Mouse (Mus musculus) kidney, postnatal 10 days (tissue): ENCODE data around the gene Ccdc146.

Experiments
- DNase-seq: peaks from one replicate; pipeline ENCODE4 v3.0.0; 2021; ENCODE audit warnings: mixed read lengths

The Ccdc146 gene

DNA sequence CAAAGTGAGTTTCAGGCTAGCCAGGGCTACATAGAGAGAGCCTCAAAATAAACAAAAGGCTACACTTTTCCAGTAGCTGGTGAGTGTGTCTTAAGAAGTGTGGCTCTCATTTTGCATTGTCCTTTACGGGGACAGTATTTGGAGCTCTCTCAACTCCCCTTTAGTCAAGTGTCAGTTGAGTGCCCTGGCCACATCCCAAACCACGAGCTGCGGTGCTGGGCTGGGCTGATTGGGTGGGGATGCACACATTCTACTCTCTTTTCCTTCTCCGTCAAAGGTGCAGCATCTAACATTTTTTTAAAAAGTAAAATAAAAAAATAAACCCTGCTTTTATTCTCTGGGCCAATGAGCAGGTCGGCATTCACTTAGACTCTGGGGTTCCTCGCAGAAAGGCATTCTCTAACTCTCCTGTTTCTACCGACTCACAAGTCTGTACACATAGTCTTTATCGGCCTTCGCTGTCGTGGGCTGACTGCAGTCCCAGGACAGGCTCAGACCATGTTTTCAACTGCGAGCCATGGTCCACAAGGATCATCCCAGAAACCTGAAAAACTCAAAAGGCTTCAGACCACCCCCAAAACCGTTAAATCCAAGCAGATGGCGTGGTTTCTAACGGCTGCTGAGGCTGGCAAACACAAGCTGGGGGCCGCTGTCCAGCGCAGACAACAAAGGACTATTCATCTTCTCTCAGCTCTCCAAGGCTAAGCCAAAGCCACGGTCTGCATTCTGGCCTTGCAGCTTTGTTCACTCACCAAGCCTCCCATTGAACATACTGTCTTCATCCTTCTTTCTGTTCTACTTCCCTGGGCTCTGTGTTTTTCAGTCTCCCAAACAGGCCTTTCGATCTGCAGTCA lies 161.0 kb downstream of the Ccdc146 start:
- no peak for DNase-seq

DNA sequence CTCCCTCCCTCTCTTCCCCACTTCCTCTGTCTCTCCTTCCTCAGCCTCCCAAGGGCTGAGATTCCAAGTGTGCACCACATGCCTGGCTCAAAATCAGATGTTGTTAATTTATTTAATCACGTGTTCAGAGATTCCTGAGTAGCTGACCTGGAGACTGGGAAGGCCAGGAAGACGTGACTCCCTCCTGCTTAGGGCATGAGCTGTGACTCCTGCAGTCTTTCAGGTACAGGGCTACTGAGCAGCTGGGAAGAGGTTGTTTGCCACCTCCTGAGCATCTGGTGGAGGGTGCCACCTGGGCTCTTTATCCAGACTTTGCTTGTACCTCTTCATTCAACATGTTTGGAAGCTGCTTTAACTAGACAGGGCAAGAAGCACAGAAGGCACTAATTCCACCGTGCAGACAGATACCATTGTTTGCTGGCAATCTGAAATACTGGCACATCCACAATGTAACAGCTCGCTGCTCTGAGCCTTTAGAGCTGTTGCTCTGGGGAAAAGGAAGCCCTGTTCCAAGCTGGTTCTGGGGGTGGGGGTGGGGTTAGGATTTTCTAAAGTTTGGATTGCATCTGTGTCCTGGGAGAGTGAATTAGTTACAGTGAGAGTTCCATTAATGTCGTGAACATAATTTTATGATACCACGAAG lies 163.2 kb downstream of the Ccdc146 start:
- DNase-seq = no peak

GRCm38 (mm10) chr5:21260746-21261145 lies 163.7 kb downstream of the Ccdc146 start:
- DNase-seq = no peak

DNA sequence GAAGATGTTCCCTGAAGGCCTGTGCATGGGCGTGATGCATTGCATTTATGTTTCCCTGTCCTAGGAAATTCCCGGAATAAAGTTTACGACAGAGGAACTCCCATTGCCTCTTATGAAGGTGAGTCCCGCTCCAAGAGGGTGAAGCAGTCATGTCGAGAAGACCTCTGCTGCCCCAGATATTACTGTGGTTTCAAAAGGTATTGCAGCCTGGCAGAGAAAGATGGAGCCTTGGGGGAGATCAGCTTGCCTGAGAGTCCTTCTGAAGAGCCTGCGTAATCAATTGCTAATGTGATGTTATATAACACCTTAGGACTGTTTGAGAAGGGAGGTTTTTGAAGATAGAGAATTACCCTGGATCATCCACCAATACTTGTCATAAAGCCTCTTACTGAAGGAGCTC lies 166.7 kb downstream of the Ccdc146 start:
- DNase-seq = no peak

GRCm38 (mm10) chr5:21257126-21257525 lies 167.4 kb downstream of the Ccdc146 start:
- DNase-seq = no peak

DNA sequence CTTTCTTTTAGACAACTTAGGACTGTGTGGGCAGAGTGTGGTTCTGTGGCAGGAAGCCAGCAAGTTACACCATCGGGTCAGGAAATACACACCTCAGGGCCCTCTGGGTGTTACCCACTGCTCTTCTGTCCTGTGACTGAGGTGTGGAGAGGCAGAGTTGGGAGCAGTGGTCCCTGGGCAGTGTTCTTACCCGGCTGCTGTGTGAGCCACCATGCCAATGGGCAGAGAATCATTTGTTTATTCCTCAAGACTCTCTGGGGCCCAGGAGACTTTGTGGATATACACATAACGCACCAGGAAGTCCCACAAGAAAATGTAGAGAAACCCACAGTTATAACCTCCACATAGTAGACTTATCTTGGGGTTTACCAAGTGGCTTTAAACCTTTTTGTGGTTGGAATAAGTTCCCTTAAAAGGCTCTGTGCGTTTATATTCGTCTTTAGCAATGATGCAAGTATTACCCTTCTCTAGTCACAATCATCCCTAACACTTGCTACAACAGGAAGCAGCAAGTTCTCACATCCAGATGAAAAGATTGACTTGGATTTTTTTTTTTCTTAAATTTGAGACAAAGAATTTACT lies 168.8 kb downstream of the Ccdc146 start:
- DNase-seq = no peak

DNA sequence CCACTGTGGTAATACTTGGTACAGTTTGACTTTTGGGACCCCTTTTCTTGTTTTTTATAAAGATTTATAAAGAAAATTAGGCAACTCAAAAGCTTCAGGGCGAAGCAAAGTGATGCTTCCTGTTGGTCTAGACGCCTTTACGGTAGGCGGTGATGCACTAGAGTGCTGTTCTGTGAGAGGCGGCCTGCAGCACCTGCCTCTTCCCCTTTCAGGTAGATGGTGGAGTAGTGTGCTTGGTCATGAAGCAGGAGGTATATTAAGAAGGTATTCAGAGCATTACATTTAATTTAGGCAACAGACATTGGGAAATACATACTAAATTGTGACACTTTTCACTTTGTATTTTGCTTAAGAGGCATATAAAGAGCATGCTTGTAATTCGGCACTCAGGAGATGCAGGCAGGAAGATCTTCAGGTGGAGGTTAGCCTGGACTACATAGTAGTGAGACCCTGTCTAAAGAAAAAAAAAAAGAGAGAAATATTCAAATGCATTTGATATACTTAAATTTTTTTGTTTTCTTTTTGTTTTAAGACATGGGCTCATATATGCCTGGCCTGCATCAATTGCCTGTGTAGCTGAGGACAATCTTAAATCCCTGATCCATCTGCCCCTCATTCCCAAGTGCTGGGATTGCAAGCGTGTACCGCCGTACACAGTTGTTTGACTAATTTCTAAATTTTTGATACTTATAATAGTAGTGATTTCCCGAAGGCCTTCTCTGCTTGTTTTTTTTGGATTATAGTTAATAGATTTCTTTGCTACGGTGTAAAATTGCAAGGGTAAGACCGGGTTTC lies 169.5 kb downstream of the Ccdc146 start:
- no peak for DNase-seq

DNA sequence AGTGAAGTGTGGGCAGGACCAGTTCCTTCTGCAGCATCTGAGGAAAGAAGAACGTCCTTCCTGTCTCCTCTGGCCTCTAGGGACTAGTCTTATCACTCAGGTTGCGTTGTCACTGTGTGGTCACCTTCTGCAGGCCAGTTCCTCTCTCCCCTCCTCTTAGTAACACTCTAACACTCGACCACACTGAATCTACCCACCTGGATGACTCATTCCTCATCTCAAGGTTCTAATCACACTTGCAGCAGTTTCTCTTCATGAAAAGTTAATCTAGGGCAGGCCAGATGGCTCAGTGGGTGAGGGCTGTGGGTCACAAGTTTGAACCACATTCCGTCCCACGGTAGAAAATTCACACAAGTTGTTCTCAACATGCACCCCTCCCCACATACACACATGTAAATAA lies 175.6 kb downstream of the Ccdc146 start:
- DNase-seq = no peak

GRCm38 (mm10) chr5:21247916-21248315 lies 176.6 kb downstream of the Ccdc146 start:
- peak; percentile 30 for DNase-seq

GRCm38 (mm10) chr5:21246794-21247193 lies 177.7 kb downstream of the Ccdc146 start:
- no peak for DNase-seq

DNA sequence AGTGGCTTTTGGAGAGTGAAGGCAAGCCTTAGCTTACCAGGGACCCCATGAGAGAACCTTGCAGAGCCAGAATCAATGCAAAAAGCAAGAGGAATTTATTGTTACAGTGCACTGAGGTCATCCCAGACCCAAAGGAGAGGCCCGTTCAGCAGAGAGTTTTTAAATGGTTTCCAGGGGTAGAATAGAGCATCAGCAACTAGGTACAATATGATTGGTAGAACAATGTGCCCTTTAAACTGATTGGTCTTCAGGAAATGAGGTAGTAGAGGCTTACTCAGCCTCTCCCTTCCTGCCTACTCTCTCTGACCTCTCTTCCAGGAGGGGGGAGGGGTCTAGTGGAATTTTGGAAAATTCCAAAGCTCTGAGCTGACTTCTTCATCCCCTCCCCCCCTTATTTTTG lies 179.2 kb downstream of the Ccdc146 start:
- no peak for DNase-seq

- no peak for DNase-seq
Measured at GRCm38 (mm10) chr5:21244575-21244974, 179.9 kb downstream of the Ccdc146 start.
